Mouse (Mus musculus) layer of hippocampus, adult 8-10 months (tissue): Measurements from ENCODE around the gene Ube2h. TPM values are rescaled to one million over a fixed set of nuclear protein-coding genes. Genes with fewer than 3 reads are reported as not detected.

Experiments
- DNase-seq, 2 experiments: peaks; one replicate each; pipeline ENCODE4 v3.0.0; 2022; ENCODE audit warnings: low spot score in 2 of 2
- microRNA-seq, 2 experiments: library from miRNA; unstranded; fragments of <30 nt; microRNA quantifications; one replicate each; pipeline ENCODE4 v1.2.0; 2022
- total RNA-seq, 4 experiments: library from RNA; stranded (reverse); gene quantifications; 2 replicates each; pipeline ENCODE4 v1.2.4; 2022

Gene Ube2h
- total RNA-seq, 4 experiments from 2014 or later = 81.4 to 88.7 (median 86.1) TPM

GRCm38 (mm10) chr6:30167192-30167591 is 137.1 kb downstream of the Ube2h start:
- no peak for DNase-seq

- no peak for DNase-seq
Measured at GRCm38 (mm10) chr6:30166349-30166748, 138.0 kb downstream of the Ube2h start.

- no peak for DNase-seq
Measured at GRCm38 (mm10) chr6:30162091-30162490, 142.2 kb downstream of the Ube2h start.

GRCm38 (mm10) chr6:30161618-30162017 is 142.7 kb downstream of the Ube2h start:
- no peak for DNase-seq

Small RNA genes within 50 kb of the gene (microRNA-seq; reads per million reads assigned to microRNA genes)
- 39.4 to 130 reads per million in 2 experiments for gene Mir182
- 50.8 to 239 reads per million in 2 experiments for gene Mir183
- 1.5 to 3.5 reads per million in 2 experiments for gene Mir96

Other genes with a start within 250 kb of the Ube2h start
- gene Zc3hc1, start 86.5 kb upstream of the Ube2h start, total RNA-seq = 10 to 100 TPM; 24.3 to 32.8 (median 27.7) TPM
- gene Klhdc10, start 97.3 kb upstream of the Ube2h start, total RNA-seq = 10 to 100 TPM; 82.8 to 88.4 (median 85.4) TPM
- 10 to 100 TPM; 21.4 to 25.7 (median 24.1) TPM for gene Tmem209, start 205.2 kb upstream of the Ube2h start, total RNA-seq
- 1 to 10 TPM in 3 of 4 experiments, under 1 TPM in 1; 0.39 to 1.5 (median 1.1) TPM for gene Ssmem1, start 205.3 kb upstream of the Ube2h start, total RNA-seq
- 1 to 10 TPM; 1.4 to 2.5 (median 1.9) TPM for gene Cpa2, start 237.0 kb upstream of the Ube2h start, total RNA-seq